Mouse (Mus musculus): ENCODE measurements at regions not wholly inside any gene's neighbourhood (a gene's known extent, or its start where the extent isn't known, plus 50 kb on each side); places are given as distances from the start of the nearest gene placed in this dataset.
A peak's percentile ranks its signal among the peaks of the same experiment; 100 is the strongest.

- no peak for DNase-seq (ENCODE audit: low spot score)
These were observed 368.8 kb upstream of the Rack1 start for GRCm38 (mm10) chr11:48431316-48431715.

- DNase-seq (ENCODE audit: low spot score), result no peak
These were observed 372.7 kb upstream of the Rack1 start for GRCm38 (mm10) chr11:48427423-48427822.

GRCm38 (mm10) chr11:48426446-48426845 lies 373.7 kb upstream of the Rack1 start:
- no peak for DNase-seq (ENCODE audit: low spot score)

GRCm38 (mm10) chr11:48418066-48418756 lies 381.9 kb upstream of the Rack1 start:
- DNase-seq (ENCODE audit: low spot score), result no peak

- DNase-seq (ENCODE audit: low spot score), result no peak
These were observed 382.5 kb upstream of the Rack1 start for GRCm38 (mm10) chr11:48417615-48418014.

- no peak for DNase-seq (ENCODE audit: low spot score)
These were observed 402.1 kb upstream of the Rack1 start for GRCm38 (mm10) chr11:48398032-48398431.

- DNase-seq (ENCODE audit: low spot score), result no peak
These were observed 392.7 kb upstream of the Sgcd start for GRCm38 (mm10) chr11:48381489-48381888.

GRCm38 (mm10) chr11:48378044-48378443 lies 389.3 kb upstream of the Sgcd start:
- DNase-seq (ENCODE audit: low spot score), result no peak

- no peak for DNase-seq (ENCODE audit: low spot score)
These were observed 388.5 kb upstream of the Sgcd start for GRCm38 (mm10) chr11:48377269-48377668.

GRCm38 (mm10) chr11:48351349-48352023 lies 362.7 kb upstream of the Sgcd start:
- DNase-seq (ENCODE audit: low spot score), result no peak

- peak; percentile 72 for DNase-seq (ENCODE audit: low spot score)
These were observed 325.7 kb upstream of the Sgcd start for GRCm38 (mm10) chr11:48314500-48314899.

GRCm38 (mm10) chr11:48295370-48295769 lies 306.6 kb upstream of the Sgcd start:
- no peak for DNase-seq (ENCODE audit: low spot score)

- DNase-seq (ENCODE audit: low spot score), result no peak
These were observed 273.7 kb upstream of the Sgcd start for GRCm38 (mm10) chr11:48262492-48262891.

- DNase-seq (ENCODE audit: low spot score), result no peak
These were observed 272.3 kb upstream of the Sgcd start for GRCm38 (mm10) chr11:48261089-48261488.

- DNase-seq (ENCODE audit: low spot score), result no peak
These were observed 262.0 kb upstream of the Sgcd start for GRCm38 (mm10) chr11:48250678-48251317.

- no peak for DNase-seq (ENCODE audit: low spot score)
These were observed 260.5 kb upstream of the Sgcd start for GRCm38 (mm10) chr11:48249315-48249714.

- DNase-seq (ENCODE audit: low spot score), result no peak
These were observed 232.4 kb upstream of the Sgcd start for GRCm38 (mm10) chr11:48221156-48221555.

GRCm38 (mm10) chr11:48219157-48219556 lies 230.4 kb upstream of the Sgcd start:
- DNase-seq (ENCODE audit: low spot score), result no peak

- no peak for DNase-seq (ENCODE audit: low spot score)
These were observed 228.0 kb upstream of the Sgcd start for GRCm38 (mm10) chr11:48216762-48217161.

- no peak for DNase-seq (ENCODE audit: low spot score)
These were observed 197.8 kb upstream of the Sgcd start for GRCm38 (mm10) chr11:48186604-48187003.

GRCm38 (mm10) chr11:48178943-48179342 lies 190.2 kb upstream of the Sgcd start:
- peak; percentile 41 for DNase-seq (ENCODE audit: low spot score)

- no peak for DNase-seq (ENCODE audit: low spot score)
These were observed 189.4 kb upstream of the Sgcd start for GRCm38 (mm10) chr11:48178174-48178573.

- no peak for DNase-seq (ENCODE audit: low spot score)
These were observed 187.7 kb upstream of the Sgcd start for GRCm38 (mm10) chr11:48176451-48176850.
